Mouse (Mus musculus) testis, adult 10 weeks (tissue): Measurements from ENCODE around the gene Oprm1. TPM values are rescaled to one million over a fixed set of nuclear protein-coding genes. Genes with fewer than 3 reads are reported as not detected.

Source experiments
- polyA plus RNA-seq: library from polyadenylated mRNA; stranded (reverse); fragments of 350-450 nt; fragmentation: Illumina TruSeq; extraction: RNeasy Lipid Tissue Mini Kit (QIAGEN cat#74804); gene quantifications from one replicate; pipeline ENCODE4 v1.2.3, GENCODE M21; 2014; ENCODE audit warnings: low read depth, low replicate concordance

Gene Oprm1
- polyA plus RNA-seq, result not detected

DNA sequence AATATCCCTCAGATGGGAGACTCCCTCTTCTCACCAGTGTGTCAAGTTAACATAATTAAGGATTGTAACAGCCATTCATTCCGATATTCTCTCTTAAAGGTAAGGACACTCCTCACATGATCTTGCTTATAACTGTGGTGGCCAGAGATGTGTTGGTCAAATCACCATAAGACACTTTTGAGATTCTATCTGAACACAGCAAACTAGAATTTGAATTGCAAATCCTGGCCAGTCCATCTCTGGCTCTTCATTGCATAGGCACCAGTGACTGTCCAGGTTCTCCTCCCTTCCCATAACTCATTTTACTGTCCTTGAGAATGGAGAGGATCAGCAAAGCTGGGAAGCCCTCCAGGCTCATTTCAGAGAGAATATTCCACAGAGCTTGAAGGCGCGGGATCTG is at the start of gene Oprm1:
Oprm1 (plus strand) TSS at position 301 of the 400 bp plus-strand sequence.

GRCm38 (mm10) chr10:6761287-6761811 is 3.0 kb downstream of the Oprm1 start, which contains the start of gene Gm10945:
Gene Gm10945 (minus strand): TSS chr10:6761761.

GRCm38 (mm10) chr10:7052315-7053017 is 294.2 kb downstream of the Oprm1 start, which contains the start of gene Ipcef1:
Gene Ipcef1 (minus strand): TSS chr10:7052478.

Other genes with a start within 250 kb of the Oprm1 start
- not detected for gene Gm10945, start 3.3 kb downstream of the Oprm1 start, polyA plus RNA-seq